Mouse (Mus musculus) limb, embryonic 15.5 days (tissue): Measurements from ENCODE around the gene Ift122. TPM values are rescaled to one million over a fixed set of nuclear protein-coding genes. Genes with fewer than 3 reads are reported as not detected.

Experiments
- ATAC-seq: fragments of 200-750 bp; cut with Nextera tagmentation; 2 replicates; pipeline ENCODE4 v1.8.0; 2017; ENCODE audit warnings: low read depth, moderate TSS enrichment; ENCODE audit not compliant: insufficient number of reproducible peaks, low FRiP score, low TSS enrichment
- H3K27ac ChIP-seq: fragments of 300-500 bp; sonication (generic); 2 replicates; pipeline ENCODE4 v1.5.1; 2015; ENCODE audit warnings: moderate library complexity, mild to moderate bottlenecking, inconsistent platforms
- H3K27me3 ChIP-seq: fragments of 300-500 bp; sonication (generic); 2 replicates; pipeline ENCODE4 v1.6.1; 2015; ENCODE audit warnings: inconsistent platforms
- H3K36me3 ChIP-seq: fragments of 300-500 bp; sonication (generic); 2 replicates; pipeline ENCODE4 v1.6.1; 2015; ENCODE audit warnings: inconsistent platforms
- H3K4me1 ChIP-seq: fragments of 300-500 bp; sonication (generic); 2 replicates; pipeline ENCODE4 v1.6.1; 2015; ENCODE audit warnings: inconsistent platforms
- H3K4me2 ChIP-seq: fragments of 300-500 bp; sonication (generic); 2 replicates; pipeline ENCODE4 v1.6.1; 2015; ENCODE audit warnings: mild to moderate bottlenecking, inconsistent platforms
- H3K4me3 ChIP-seq: fragments of 300-500 bp; sonication (generic); 2 replicates; pipeline ENCODE4 v1.5.1; 2015; ENCODE audit warnings: mild to moderate bottlenecking, inconsistent platforms
- H3K9ac ChIP-seq: fragments of 300-500 bp; sonication (generic); 2 replicates; pipeline ENCODE4 v1.6.1; 2015; ENCODE audit warnings: inconsistent platforms
- H3K9me3 ChIP-seq: fragments of 300-500 bp; sonication (generic); 2 replicates; pipeline ENCODE4 v1.6.1; 2016; ENCODE audit warnings: inconsistent platforms
- WGBS: fragments of 180-500 bp; shearing (Covaris S2); methylation state at CpG from one replicate; pipeline ENCODE4 v1.1.7; 2015; 5-methylcytosine and 5-hydroxymethylcytosine counted together
- polyA plus RNA-seq: library from polyadenylated mRNA; unstranded; fragments of >200 nt; fragmentation: Nextera tagmentation; extraction: Ambion mirVana; gene quantifications from 2 replicates; pipeline ENCODE4 v1.2.1, GENCODE M21; 2015

Ift122 gene
- polyA plus RNA-seq, 1 experiment from 2014 or later, result 19.6 TPM

DNA sequence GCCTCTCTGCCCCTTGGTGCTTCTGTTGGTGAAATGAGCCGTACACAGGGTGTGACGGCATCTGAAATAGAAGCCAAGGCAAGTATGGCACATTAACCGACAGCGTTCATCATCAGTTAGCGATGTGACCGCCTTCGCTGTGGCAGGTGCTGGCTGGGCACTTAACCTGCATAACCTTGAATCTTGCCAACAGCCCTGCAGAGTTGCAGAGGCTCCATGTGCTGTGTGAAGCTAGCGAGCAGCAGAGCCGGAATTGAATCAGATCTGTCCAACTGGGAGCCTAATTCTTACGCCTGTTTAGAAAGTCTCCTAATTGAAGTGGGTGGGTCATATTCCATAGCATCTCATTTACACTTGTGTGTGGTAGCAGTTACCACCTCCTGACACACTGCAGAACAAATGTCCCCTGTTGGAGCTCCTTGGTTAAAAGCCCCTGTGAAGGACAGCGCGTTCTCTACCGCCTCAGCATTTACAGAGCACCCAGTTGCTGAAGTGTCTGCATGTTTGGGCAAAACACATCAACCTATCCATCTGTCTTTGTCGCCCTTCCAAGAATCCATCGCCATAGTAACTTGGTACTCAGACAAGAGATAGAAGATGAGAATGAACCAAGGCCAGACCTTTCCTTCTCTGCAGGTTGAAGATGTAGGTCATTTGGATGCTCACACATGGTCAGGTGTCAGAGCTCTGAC is 61.4 kb downstream of the Ift122 start:
- Histone ChIP-seq H3K27me3 (no peaks in the 10 kb centered on the region), H3K4me3 (no peak overlapping the region), H3K36me3 (peaks cover 7% of the 10 kb centered on the region; the same call in 1 of the 2 replicates), H3K4me2 (no peak overlapping the region), H3K4me1 (no peaks in the 10 kb centered on the region), H3K9me3 (no peaks in the 10 kb centered on the region), H3K9ac (no peak overlapping the region), H3K27ac (no peak overlapping the region)
- ATAC-seq, result no peak
- WGBS, result 85% methylated on average over 15 of the region's 15 CpGs

DNA sequence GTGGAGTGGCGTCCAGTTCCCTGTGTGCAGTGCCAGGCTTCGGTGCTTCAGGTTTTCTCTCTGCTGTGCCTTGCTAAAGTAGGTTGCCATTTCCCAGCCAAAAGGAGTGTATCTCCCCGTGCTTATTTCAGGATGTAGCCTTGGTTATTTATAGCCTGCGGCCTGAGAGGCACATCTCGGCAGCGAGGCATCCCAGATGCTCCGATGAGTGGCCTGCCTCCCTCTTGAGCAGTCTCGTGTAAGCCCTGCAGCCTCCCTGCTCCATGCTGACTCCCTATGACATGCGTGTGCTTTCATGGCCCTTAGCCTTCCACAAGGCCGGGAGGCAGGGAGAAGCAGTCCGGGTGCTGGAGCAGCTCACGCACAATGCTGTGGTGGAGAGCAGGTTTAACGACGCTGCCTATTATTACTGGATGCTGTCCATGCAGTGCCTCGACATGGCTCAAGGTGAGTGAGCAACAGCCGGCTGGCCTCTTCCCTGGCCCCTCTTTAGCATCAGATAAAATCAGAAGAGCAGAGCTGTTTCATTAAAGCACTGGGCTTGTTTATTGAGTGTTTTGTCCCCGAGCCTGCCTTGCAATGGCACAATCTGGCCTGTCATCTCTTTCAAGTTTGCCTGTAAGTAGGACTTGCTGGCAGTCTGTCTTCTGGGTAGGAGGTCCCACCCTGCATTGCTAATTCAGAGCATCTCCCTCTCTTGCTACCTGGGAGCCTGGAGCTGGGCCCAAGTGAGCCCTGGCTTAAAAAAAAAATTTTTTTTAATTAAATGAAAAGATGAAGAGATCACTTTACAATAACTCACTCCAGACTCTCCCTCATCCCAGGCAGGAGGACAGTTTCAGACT is 62.6 kb downstream of the Ift122 start:
- H3K4me3 ChIP-seq, result no peak overlapping the region
- H3K27ac ChIP-seq, result no peak overlapping the region
- ATAC-seq, result no peak
- no peaks in the 10 kb centered on the region for H3K4me1 ChIP-seq
- no peak overlapping the region for H3K4me2 ChIP-seq
- no peaks in the 10 kb centered on the region for H3K27me3 ChIP-seq
- peaks cover 7% of the 10 kb centered on the region; the same call in 1 of the 2 replicates for H3K36me3 ChIP-seq
- 46% methylated on average over 17 of the region's 17 CpGs for WGBS
- no peaks in the 10 kb centered on the region for H3K9me3 ChIP-seq
- no peak overlapping the region for H3K9ac ChIP-seq

DNA sequence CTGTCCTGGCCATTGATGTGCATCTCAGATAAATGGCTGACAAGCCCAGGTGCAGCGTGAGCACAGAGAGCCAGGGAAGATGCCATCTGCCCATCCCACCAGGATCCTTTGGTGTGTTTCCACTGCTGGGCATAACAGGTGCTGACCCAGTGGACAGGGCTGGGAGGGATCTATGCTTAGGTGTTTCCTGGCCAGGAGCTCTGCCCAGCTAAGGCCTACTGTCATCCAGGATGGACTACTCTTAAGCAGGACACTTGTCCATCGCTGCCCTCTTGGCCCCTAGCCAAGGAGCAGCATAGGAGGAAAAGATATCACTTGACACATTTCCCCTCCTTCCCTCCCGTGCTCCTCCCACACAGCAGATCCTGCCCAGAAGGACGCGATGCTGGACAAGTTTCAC is 63.3 kb downstream of the Ift122 start:
- no peak for ATAC-seq
- WGBS, result 81% methylated on average over 5 of the region's 5 CpGs
- no peak overlapping the region for H3K4me2 ChIP-seq

DNA sequence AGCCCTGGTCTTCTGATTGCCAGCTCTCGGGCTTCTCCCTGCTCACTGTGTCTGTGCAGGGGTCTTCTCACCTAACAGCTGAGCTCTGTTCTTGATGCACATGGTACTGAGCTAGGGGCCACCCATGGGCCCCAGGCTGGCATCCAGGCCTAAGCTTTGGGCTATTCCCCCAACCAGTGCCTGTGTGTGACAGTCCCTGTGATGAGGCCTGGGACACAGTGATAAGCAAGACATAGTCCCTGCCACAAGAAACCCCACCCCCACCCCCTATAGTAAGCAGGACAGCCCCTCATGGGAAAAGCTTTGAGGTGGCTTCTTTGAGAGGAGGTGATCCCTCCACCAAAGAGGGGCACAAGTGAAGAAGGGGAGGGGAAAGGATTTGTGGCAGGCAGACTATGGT is 65.3 kb downstream of the Ift122 start:
- 74% methylated on average over 1 of the region's 1 CpGs for WGBS
- Histone ChIP-seq H3K4me3 (no peak overlapping the region), H3K27ac (no peak overlapping the region), H3K9me3 (no peaks in the 10 kb centered on the region), H3K36me3 (peaks cover 7% of the 10 kb centered on the region; the same call in 1 of the 2 replicates), H3K27me3 (no peaks in the 10 kb centered on the region), H3K4me2 (no peak overlapping the region), H3K4me1 (no peaks in the 10 kb centered on the region), H3K9ac (no peak overlapping the region)
- ATAC-seq, result no peak

More for the DNA sequence above, 63.3 kb downstream of the Ift122 start:
- Histone ChIP-seq H3K9ac (no peak overlapping the region), H3K36me3 (peaks cover 7% of the 10 kb centered on the region; the same call in 1 of the 2 replicates), H3K27me3 (no peaks in the 10 kb centered on the region), H3K27ac (no peak overlapping the region), H3K4me1 (no peaks in the 10 kb centered on the region), H3K4me3 (no peak overlapping the region), H3K9me3 (no peaks in the 10 kb centered on the region)

DNA sequence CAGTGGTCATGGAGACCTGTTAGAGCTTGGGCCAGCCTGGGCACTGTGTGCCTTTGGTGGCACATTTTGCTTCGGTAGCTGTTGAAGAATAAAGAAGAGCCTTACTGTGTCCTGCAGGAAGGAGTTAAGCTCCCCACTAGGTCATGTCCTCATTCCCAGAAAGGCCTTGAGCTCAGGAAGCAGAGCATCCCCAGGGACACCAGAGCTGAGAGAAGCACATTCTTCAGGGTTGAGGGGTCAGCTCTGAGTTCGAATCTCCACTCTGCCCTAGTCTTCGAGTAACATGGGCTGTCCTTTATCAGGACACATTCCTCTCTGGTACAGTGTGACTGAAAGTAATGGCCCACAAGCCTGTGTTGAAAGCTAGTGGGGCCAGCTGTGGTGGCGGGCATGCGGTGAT is 66.6 kb downstream of the Ift122 start:
- H3K27ac ChIP-seq, result no peak overlapping the region
- 0 out of 2 replicates have a peak, but pooled peaks have one; percentile 37 for ATAC-seq
- no peak overlapping the region for H3K9ac ChIP-seq
- 0 out of 2 replicates have a peak, but pooled peaks cover 3% of the 10 kb centered on the region for H3K4me1 ChIP-seq
- H3K4me3 ChIP-seq, result no peak overlapping the region
- peaks cover 7% of the 10 kb centered on the region; the same call in 1 of the 2 replicates for H3K36me3 ChIP-seq
- no peaks in the 10 kb centered on the region for H3K9me3 ChIP-seq
- H3K27me3 ChIP-seq, result no peaks in the 10 kb centered on the region
- no peak overlapping the region for H3K4me2 ChIP-seq
- 92% methylated on average over 5 of the region's 5 CpGs for WGBS

DNA sequence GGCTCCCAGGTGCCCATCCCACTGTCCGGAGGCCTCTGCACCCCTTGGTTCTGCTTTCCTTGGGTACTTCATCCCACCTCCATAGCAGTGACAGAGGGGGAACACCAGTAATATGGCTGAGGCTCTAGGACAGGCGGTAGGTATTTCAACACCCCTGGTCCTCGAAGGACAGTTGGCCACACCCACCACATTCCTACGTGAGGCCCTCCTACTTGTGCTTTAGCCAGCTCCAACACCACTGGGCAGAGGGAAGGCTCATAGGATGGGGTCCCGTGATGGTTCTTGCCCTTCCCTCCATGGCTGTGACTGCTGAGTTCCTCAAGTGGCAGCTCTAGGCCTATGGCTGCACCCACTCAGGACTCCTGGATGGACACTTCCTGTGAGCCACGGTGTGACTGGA is 71.6 kb downstream of the Ift122 start:
- no peak overlapping the region for H3K4me2 ChIP-seq
- no peaks in the 10 kb centered on the region for H3K27me3 ChIP-seq
- no peaks in the 10 kb centered on the region for H3K36me3 ChIP-seq
- ATAC-seq, result no peak
- peaks cover 26% of the 10 kb centered on the region for H3K4me1 ChIP-seq
- WGBS, result 45% methylated on average over 6 of the region's 6 CpGs
- H3K9me3 ChIP-seq, result no peaks in the 10 kb centered on the region
- no peak overlapping the region for H3K9ac ChIP-seq
- no peak overlapping the region for H3K27ac ChIP-seq
- H3K4me3 ChIP-seq, result no peak overlapping the region

DNA sequence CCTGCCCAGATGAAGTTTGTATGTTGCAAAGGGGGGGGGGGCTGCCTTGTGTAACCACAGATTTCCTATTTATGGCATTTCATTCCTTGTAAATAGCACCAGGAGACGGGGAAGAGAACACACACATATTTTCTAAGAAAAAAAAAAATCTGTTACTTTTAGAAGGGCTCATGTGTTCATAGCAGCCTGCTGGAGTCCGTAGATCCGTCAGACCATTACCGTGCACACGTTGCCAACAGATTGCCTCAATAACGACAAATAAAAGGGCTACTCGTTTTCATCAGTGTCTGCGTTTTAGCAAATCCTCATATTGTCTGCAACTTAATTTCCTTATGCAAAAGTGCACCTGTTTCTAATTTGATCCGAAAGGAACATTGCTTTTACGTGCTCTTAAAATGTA is 73.1 kb downstream of the Ift122 start:
- no peaks in the 10 kb centered on the region for H3K27me3 ChIP-seq
- H3K36me3 ChIP-seq, result no peaks in the 10 kb centered on the region
- 30% methylated on average over 10 of the region's 10 CpGs for WGBS
- no peak overlapping the region for H3K27ac ChIP-seq
- no peak overlapping the region for H3K9ac ChIP-seq
- no peak overlapping the region for H3K4me2 ChIP-seq
- ATAC-seq, result no peak
- peaks cover 26% of the 10 kb centered on the region for H3K4me1 ChIP-seq
- H3K4me3 ChIP-seq, result no peak overlapping the region
- no peaks in the 10 kb centered on the region for H3K9me3 ChIP-seq

DNA sequence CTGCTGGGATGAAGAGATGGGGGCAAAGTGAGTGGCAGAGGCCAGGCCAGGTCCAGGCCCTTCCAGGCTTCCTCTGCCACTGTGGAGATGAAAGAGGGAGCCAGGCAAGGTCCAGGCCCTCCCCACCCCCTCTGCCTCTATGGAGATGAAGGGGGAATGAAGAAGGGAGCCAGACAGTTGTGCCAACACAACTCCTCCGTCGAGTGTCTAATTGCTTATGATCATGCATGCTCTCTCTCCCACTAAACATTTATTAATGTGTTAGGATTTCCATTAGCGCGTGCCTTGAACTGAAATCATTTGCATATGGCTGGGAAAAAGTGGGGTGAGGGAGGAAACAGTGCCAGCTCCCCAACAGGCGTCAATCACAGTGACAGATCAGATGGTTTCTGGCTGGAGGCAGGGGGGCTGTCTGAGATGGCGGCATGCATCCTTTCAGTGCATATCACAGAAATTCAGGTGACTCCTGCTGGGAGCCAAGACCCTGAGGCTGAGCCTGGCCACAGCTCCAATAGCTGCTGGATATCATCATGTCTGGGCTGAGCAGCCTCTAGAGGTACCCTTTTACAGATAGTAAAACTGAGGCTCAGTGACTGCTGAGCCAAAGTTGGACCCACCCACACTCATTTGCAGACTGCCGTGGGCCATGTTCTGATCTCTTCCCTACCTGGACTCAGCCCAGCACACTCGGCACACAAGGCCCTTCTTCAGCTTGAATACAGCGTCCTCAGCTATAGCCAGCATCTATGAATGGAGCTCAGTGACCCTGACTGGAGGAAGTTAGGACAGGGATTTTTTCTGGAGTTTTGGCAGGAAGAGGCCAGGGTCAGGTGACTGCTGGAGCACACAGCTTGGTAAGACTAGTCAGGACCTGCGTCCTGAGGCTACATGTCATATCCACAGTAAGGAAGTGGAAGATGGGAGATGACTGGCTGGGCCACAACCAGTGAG is 74.3 kb downstream of the Ift122 start:
- Histone ChIP-seq H3K4me1 (peaks cover 26% of the 10 kb centered on the region), H3K9ac (no peak overlapping the region), H3K36me3 (no peaks in the 10 kb centered on the region), H3K9me3 (no peaks in the 10 kb centered on the region), H3K4me2 (no peak overlapping the region), H3K4me3 (no peak overlapping the region), H3K27me3 (no peaks in the 10 kb centered on the region), H3K27ac (no peak overlapping the region)
- WGBS, result 64% methylated on average over 10 of the region's 10 CpGs
- no peak for ATAC-seq

DNA sequence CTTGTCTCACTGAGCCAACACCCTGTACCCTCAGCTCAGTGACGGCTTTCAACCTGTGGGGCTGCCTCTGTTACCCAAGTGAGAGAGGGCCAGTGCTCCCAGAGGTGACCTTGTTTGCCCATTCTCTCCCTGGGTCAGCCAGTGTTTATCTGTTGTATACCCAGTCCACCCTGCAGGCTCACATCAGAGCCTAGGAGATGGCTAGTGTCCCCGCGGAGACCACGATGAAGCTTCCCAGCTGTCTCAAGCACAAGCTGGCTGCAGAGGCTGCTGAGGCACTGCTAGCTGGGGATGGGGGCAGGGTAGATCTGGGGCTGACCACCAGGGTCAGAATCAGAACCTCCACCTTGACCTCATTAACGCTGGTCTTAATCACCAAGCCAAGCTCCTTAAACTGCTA is 76.7 kb downstream of the Ift122 start:
- ATAC-seq, result no peak
- Histone ChIP-seq H3K4me1 (peaks cover 23% of the 10 kb centered on the region), H3K9me3 (no peaks in the 10 kb centered on the region), H3K4me3 (no peak overlapping the region), H3K9ac (no peak overlapping the region), H3K27ac (no peak overlapping the region), H3K36me3 (no peaks in the 10 kb centered on the region), H3K4me2 (no peak overlapping the region), H3K27me3 (no peaks in the 10 kb centered on the region)
- 52% methylated on average over 5 of the region's 5 CpGs for WGBS

DNA sequence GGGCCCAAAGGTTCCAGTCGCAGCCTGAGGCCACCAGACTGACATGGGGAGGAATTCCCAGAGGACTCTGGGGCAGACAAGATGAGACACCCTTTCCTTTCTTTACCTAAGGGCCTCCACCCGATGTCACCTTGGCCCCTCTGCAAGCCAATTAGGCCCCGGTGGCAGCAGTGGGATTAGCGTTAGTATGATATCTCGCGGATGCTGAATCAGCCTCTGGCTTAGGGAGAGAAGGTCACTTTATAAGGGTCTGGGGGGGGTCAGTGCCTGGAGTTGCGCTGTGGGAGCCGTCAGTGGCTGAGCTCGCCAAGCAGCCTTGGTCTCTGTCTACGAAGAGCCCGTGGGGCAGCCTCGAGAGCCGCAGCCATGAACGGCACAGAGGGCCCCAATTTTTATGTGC is 78.4 kb downstream of the Ift122 start, which contains the start of gene Rho:
Gene Rho (plus strand): TSS at position 110 of the 400 bp plus-strand sequence.
- Histone ChIP-seq H3K9ac (no peak within 1 kb of the TSS), H3K36me3 (no peaks in the 10 kb centered on the region), H3K9me3 (no peaks in the 10 kb centered on the region), H3K4me3 (no peak within 1 kb of the TSS), H3K4me1 (peaks cover 14% of the 10 kb centered on the region; the same call in 1 of the 2 replicates), H3K27me3 (no peaks in the 10 kb centered on the region), H3K4me2 (no peak within 1 kb of the TSS), H3K27ac (no peak within 1 kb of the TSS)
- ATAC-seq, result no peak
- WGBS, result 79% methylated on average over 14 of the region's 14 CpGs

DNA sequence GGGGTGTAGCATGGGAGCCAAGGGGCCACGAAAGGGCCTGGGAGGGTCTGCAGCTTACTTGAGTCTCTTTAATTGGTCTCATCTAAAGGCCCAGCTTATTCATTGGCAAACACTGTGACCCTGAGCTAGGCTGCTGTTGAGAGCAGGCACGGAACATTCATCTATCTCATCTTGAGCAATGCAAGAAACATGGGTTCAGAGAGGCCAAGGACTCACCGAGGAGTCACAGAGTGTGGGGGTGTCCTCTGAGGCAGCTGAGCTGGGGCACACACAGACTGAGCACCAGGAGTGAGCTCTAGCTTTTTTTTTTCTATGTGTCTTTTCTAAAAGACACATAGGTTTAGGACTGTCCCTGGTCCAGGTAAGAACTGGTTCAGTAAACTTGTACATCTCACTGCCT is 79.1 kb downstream of the Ift122 start:
- no peak overlapping the region for H3K4me3 ChIP-seq
- H3K9ac ChIP-seq, result no peak overlapping the region
- WGBS, result 87% methylated on average over 3 of the region's 3 CpGs
- H3K4me1 ChIP-seq, result 0 out of 2 replicates have a peak, but pooled peaks cover 7% of the 10 kb centered on the region
- H3K27me3 ChIP-seq, result no peaks in the 10 kb centered on the region
- ATAC-seq, result no peak
- H3K9me3 ChIP-seq, result no peaks in the 10 kb centered on the region
- no peak overlapping the region for H3K4me2 ChIP-seq
- H3K36me3 ChIP-seq, result no peaks in the 10 kb centered on the region
- H3K27ac ChIP-seq, result no peak overlapping the region
